Mouse (Mus musculus) lung, adult 2 months (tissue): ENCODE measurements around the gene Far1. TPM values are rescaled to one million over a fixed set of nuclear protein-coding genes. Genes with fewer than 3 reads are reported as not detected.

Experiments used
- DNase-seq: peaks from one replicate; pipeline ENCODE4 v3.0.0; 2022
- H3K4me1 ChIP-seq: fragments of 200-500 bp; 2 replicates; pipeline ENCODE4 v1.6.1; 2011; ENCODE audit warnings: low read length; ENCODE audit not compliant: control insufficient read depth, insufficient read depth
- H3K4me3 ChIP-seq: fragments of 200-500 bp; replicated peaks from 2 replicates; pipeline ENCODE3; 2011; ENCODE audit warnings: low read depth, mild to moderate bottlenecking, control low read depth, low read length; ENCODE audit errors: extremely low read depth
- CTCF ChIP-seq: fragments of 200-500 bp; IDR thresholded peaks from 2 replicates; pipeline ENCODE4 v1.5.1; 2011; ENCODE audit warnings: mild to moderate bottlenecking, low read length, control low read depth; ENCODE audit not compliant: insufficient read depth
- POLR2A ChIP-seq: fragments of 200-500 bp; IDR thresholded peaks from 2 replicates; pipeline ENCODE4 v1.6.1; 2011; ENCODE audit warnings: low read depth, mild to moderate bottlenecking, control low read depth, low read length, borderline replicate concordance; ENCODE audit errors: extremely low read depth
- WGBS: fragments of 180-500 bp; shearing (Covaris S2); methylation state at CpG from one replicate; pipeline ENCODE4 v1.1.7; 2018; 5-methylcytosine and 5-hydroxymethylcytosine counted together
- polyA plus RNA-seq: library from polyadenylated mRNA; depleted of rRNA; stranded (reverse); fragments of >200 nt; gene quantifications from 2 replicates; pipeline ENCODE4 v1.2.3, GENCODE M21; 2012

Far1 gene
- polyA plus RNA-seq, 1 experiment = 16.9 TPM

GRCm38 (mm10) chr7:113511396-113511795 lies 2.2 kb upstream of the Far1 start:
- WGBS = 90% methylated on average over 3 of the region's 3 CpGs
- DNase-seq = no peak
- TF ChIP-seq CTCF = no peak
- TF ChIP-seq POLR2A = no peak
- H3K4me1 ChIP-seq = peaks cover 2% of the 10 kb centered on the region; the same call in 1 of the 2 replicates
- H3K4me3 ChIP-seq = no peak overlapping the region

GRCm38 (mm10) chr7:113512527-113513285 lies 928 bp upstream of the Far1 start:
- peak overlapping the region; percentile 92 for H3K4me3 ChIP-seq
- H3K4me1 ChIP-seq = peaks cover 2% of the 10 kb centered on the region; the same call in 1 of the 2 replicates
- DNase-seq = peak; percentile 10
- TF ChIP-seq POLR2A (no peak), CTCF (no peak)
- 13% methylated on average over 20 of the region's 20 CpGs for WGBS

- TF ChIP-seq POLR2A = no peak
- TF ChIP-seq CTCF = no peak
- Histone ChIP-seq H3K4me1 (peaks cover 2% of the 10 kb centered on the region; the same call in 1 of the 2 replicates), H3K4me3 (peak overlapping the region; percentile 92)
- under 1% methylated on average over 45 of the region's 45 CpGs for WGBS
- DNase-seq = no peak
Observed at GRCm38 (mm10) chr7:113513963-113514649, 472 bp downstream of the Far1 start.

GRCm38 (mm10) chr7:113515831-113516230 lies 2.2 kb downstream of the Far1 start:
- TF ChIP-seq POLR2A = no peak
- no peak for TF ChIP-seq CTCF
- Histone ChIP-seq H3K4me3 (no peak overlapping the region), H3K4me1 (peaks cover 2% of the 10 kb centered on the region; the same call in 1 of the 2 replicates)
- 92% methylated on average over 4 of the region's 4 CpGs for WGBS
- DNase-seq = no peak

- no peak for TF ChIP-seq CTCF
- TF ChIP-seq POLR2A = no peak
- DNase-seq = no peak
- 42% methylated on average over 3 of the region's 3 CpGs for WGBS
Observed at GRCm38 (mm10) chr7:113518419-113518818, 4.8 kb downstream of the Far1 start.

GRCm38 (mm10) chr7:113518961-113519360 lies 5.3 kb downstream of the Far1 start:
- Histone ChIP-seq H3K4me3 (no peak overlapping the region), H3K4me1 (peaks cover 2% of the 10 kb centered on the region; the same call in 1 of the 2 replicates)
- no peak for DNase-seq
- 79% methylated on average over 2 of the region's 2 CpGs for WGBS
- TF ChIP-seq POLR2A (no peak), CTCF (no peak)

More at GRCm38 (mm10) chr7:113518419-113518818, 4.8 kb downstream of the Far1 start:
- H3K4me1 ChIP-seq = peaks cover 2% of the 10 kb centered on the region; the same call in 1 of the 2 replicates
- H3K4me3 ChIP-seq = no peak overlapping the region

GRCm38 (mm10) chr7:113543158-113543557 lies 29.5 kb downstream of the Far1 start:
- Histone ChIP-seq H3K4me3 (no peak overlapping the region), H3K4me1 (no peaks in the 10 kb centered on the region)
- no peak for TF ChIP-seq CTCF
- TF ChIP-seq POLR2A = no peak
- 38% methylated on average over 1 of the region's 1 CpGs for WGBS
- no peak for DNase-seq

GRCm38 (mm10) chr7:113551742-113552463 lies 38.3 kb downstream of the Far1 start:
- TF ChIP-seq CTCF = no peak
- no peak for TF ChIP-seq POLR2A
- DNase-seq = no peak
- Histone ChIP-seq H3K4me3 (no peak overlapping the region), H3K4me1 (no peaks in the 10 kb centered on the region)

- WGBS = 92% methylated on average over 2 of the region's 2 CpGs
- Histone ChIP-seq H3K4me1 (no peaks in the 10 kb centered on the region), H3K4me3 (no peak overlapping the region)
- TF ChIP-seq POLR2A (no peak), CTCF (no peak)
- no peak for DNase-seq
Observed at GRCm38 (mm10) chr7:113552508-113552907, 38.9 kb downstream of the Far1 start.
